Mouse (Mus musculus) intestine, embryonic 15.5 days (tissue): ENCODE measurements around the gene Serpine1. TPM values are rescaled to one million over a fixed set of nuclear protein-coding genes. Genes with fewer than 3 reads are reported as not detected.
"Not testable (repeated sequence)": the region's sequence is repeated elsewhere in the genome, so short reads cannot be mapped to it uniquely, and the experiment has no call there.

Experiments used
- ATAC-seq: fragments of 200-750 bp; cut with Nextera tagmentation; 2 replicates; pipeline ENCODE4 v1.8.0; 2017; ENCODE audit warnings: moderate TSS enrichment, moderate library complexity
- H3K27ac ChIP-seq: fragments of 300-500 bp; sonication (generic); 2 replicates; pipeline ENCODE4 v1.5.1; 2015; ENCODE audit warnings: mild to moderate bottlenecking, inconsistent platforms
- H3K27me3 ChIP-seq: fragments of 300-500 bp; sonication (generic); replicated peaks from 2 replicates; pipeline ENCODE4 v1.6.1; 2015; ENCODE audit warnings: inconsistent platforms
- H3K36me3 ChIP-seq: fragments of 300-500 bp; sonication (generic); 2 replicates; pipeline ENCODE4 v1.6.1; 2015; ENCODE audit warnings: inconsistent platforms
- H3K4me1 ChIP-seq: fragments of 300-500 bp; sonication (generic); replicated peaks from 2 replicates; pipeline ENCODE4 v1.6.1; 2015; ENCODE audit warnings: inconsistent platforms
- H3K4me2 ChIP-seq: fragments of 300-500 bp; sonication (generic); replicated peaks from 2 replicates; pipeline ENCODE4 v1.6.1; 2015; ENCODE audit warnings: mild to moderate bottlenecking, inconsistent platforms
- H3K4me3 ChIP-seq: fragments of 300-500 bp; sonication (generic); replicated peaks from 2 replicates; pipeline ENCODE4 v1.5.1; 2015; ENCODE audit warnings: inconsistent platforms
- H3K9ac ChIP-seq: fragments of 300-500 bp; sonication (generic); 2 replicates; pipeline ENCODE4 v1.6.1; 2015; ENCODE audit warnings: inconsistent platforms
- H3K9me3 ChIP-seq: fragments of 300-500 bp; sonication (generic); 2 replicates; pipeline ENCODE4 v1.6.1; 2016; ENCODE audit warnings: inconsistent platforms
- WGBS: fragments of 180-500 bp; shearing (Covaris S2); methylation state at CpG from one replicate; pipeline ENCODE4 v1.1.7; 2015; 5-methylcytosine and 5-hydroxymethylcytosine counted together
- polyA plus RNA-seq: library from polyadenylated mRNA; unstranded; fragments of >200 nt; fragmentation: Nextera tagmentation; extraction: Ambion mirVana; gene quantifications from 2 replicates; pipeline ENCODE4 v1.2.1, GENCODE M21; 2015

The Serpine1 gene
- 0.34 and 0.42 TPM in 2 replicates for polyA plus RNA-seq

DNA sequence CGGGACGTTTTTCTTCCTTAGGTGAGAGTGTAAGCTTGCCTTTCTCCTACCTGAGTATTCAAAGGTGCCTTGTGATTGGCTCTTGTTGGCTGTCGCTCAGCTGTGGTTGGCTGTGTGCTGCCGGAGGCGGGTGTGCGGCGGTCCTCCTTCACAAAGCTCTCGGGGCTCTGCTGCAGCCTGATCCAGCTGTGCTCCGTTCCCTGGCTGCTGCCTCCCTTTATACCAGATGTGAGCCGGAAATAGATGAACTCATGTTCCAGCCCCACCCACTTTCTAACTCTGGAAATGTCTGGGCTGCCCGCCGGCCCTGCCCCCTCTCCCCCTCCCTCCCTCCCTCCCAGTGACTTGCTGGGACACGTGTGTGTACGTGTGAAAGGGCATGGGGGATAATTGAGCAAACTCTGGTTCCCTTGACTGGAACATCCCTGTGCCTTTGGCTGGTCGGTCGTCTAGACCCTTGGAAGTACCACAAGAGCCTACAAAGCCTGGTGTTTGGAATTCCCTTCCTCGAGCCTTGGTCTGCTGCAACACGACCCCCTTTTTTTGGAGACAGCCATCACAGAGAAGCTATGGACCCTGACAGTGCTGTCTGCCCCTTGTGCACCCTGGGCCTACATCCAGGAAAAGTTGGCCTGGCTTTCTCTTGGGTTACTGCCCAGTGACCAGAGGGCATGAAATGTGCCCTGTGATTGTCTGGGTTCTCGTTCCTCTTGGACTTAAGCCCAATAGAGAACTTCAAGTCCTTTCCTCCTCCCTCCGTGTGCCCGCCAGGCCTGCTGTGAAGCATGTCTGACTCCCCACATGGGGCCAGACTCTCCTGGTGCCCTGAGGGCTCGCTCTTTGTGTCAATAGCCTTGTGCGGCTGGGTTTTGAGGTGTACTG lies at the start of gene Serpine1:
Gene Serpine1, minus strand, starts transcription at position 190 of the 882 bp plus-strand sequence.
- peak; percentile 94 for ATAC-seq
- Histone ChIP-seq H3K9ac (no peak within 1 kb of the TSS), H3K27ac (peak within 1 kb of the TSS; percentile 60), H3K4me3 (peak within 1 kb of the TSS; percentile 21), H3K27me3 (0 out of 2 replicates have a peak, but pooled peaks cover 3% of the 10 kb centered on the region), H3K9me3 (no peaks in the 10 kb centered on the region), H3K4me1 (peaks cover 29% of the 10 kb centered on the region), H3K4me2 (peak within 1 kb of the TSS; percentile 53), H3K36me3 (no peaks in the 10 kb centered on the region)
- 23% methylated on average over 23 of the region's 23 CpGs for WGBS

DNA sequence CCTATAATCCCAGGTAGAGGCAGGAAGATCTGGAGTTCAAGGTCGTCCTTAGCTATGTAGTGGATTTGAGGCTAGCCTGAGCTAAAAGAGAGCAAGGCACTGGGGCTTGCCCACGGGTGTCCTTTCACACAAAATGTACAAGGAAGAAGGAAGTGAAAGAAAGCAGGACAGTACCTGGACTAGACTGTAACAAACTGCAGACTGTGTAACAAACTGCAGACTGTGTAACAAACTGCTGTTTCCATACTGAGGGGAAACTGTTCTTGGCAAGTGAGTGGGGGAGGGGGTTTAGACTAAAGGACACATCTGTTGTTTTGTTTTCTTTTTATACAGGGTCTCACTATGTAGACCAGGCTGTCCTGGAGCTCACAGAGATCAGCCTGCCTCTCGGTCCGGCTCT lies 49.2 kb upstream of the Serpine1 start:
- H3K27me3 ChIP-seq = no peaks in the 10 kb centered on the region
- H3K9ac ChIP-seq = no peak overlapping the region
- H3K9me3 ChIP-seq = no peaks in the 10 kb centered on the region
- peaks cover 9% of the 10 kb centered on the region for H3K4me1 ChIP-seq
- no peak overlapping the region for H3K27ac ChIP-seq
- whole genome bisulfite sequencing = 74% methylated on average over 4 of the region's 4 CpGs
- H3K4me2 ChIP-seq = no peak overlapping the region
- ATAC-seq = no peak
- H3K36me3 ChIP-seq = no peaks in the 10 kb centered on the region
- no peak overlapping the region for H3K4me3 ChIP-seq

DNA sequence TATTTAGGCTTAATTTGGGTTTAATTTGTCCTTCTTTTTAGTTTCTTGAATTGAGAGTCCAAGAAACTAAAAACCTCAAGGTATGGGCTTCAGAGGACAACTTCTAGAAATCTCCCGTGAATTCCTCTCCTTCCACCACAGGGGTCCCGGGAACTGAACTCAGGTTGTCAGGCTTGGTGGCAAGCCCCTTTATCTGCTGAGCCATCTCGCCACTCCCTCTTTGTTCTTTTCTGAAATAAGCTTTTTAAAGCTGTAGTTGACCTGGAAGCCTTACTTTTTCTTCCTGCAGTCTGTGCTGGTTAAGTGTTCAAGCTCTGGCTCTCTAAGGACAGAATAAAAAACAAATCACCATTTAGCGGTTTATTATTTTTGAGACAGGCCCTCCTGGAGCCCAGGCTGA lies 46.8 kb upstream of the Serpine1 start:
- Histone ChIP-seq H3K9ac (no peak overlapping the region), H3K27ac (no peak overlapping the region), H3K9me3 (no peaks in the 10 kb centered on the region), H3K4me1 (peaks cover 17% of the 10 kb centered on the region), H3K36me3 (peaks cover 8% of the 10 kb centered on the region), H3K4me3 (no peak overlapping the region), H3K27me3 (no peaks in the 10 kb centered on the region), H3K4me2 (no peak overlapping the region)
- ATAC-seq = no peak
- 80% methylated on average over 4 of the region's 4 CpGs for WGBS

GRCm38 (mm10) chr5:137117994-137118393 lies 45.9 kb upstream of the Serpine1 start:
- H3K4me2 ChIP-seq, H3K27me3 ChIP-seq, H3K9ac ChIP-seq, H3K4me3 ChIP-seq, H3K9me3 ChIP-seq, H3K27ac ChIP-seq, ATAC-seq: not testable (repeated sequence)
- Histone ChIP-seq H3K4me1 (peaks cover 16% of the 10 kb centered on the region), H3K36me3 (peaks cover 17% of the 10 kb centered on the region)
- WGBS = 89% methylated on average over 3 of the region's 3 CpGs

- peak overlapping the region; percentile 67; the same call in 1 of the 2 replicates for H3K4me2 ChIP-seq
- H3K9ac ChIP-seq = no peak overlapping the region
- no peak for ATAC-seq
- H3K9me3 ChIP-seq = no peaks in the 10 kb centered on the region
- WGBS = 86% methylated on average over 2 of the region's 2 CpGs
- peaks cover 12% of the 10 kb centered on the region for H3K4me1 ChIP-seq
- no peak overlapping the region for H3K27ac ChIP-seq
- no peaks in the 10 kb centered on the region for H3K27me3 ChIP-seq
- peaks cover 23% of the 10 kb centered on the region for H3K36me3 ChIP-seq
- H3K4me3 ChIP-seq = no peak overlapping the region
Measured at GRCm38 (mm10) chr5:137116987-137117386, 44.9 kb upstream of the Serpine1 start.

DNA sequence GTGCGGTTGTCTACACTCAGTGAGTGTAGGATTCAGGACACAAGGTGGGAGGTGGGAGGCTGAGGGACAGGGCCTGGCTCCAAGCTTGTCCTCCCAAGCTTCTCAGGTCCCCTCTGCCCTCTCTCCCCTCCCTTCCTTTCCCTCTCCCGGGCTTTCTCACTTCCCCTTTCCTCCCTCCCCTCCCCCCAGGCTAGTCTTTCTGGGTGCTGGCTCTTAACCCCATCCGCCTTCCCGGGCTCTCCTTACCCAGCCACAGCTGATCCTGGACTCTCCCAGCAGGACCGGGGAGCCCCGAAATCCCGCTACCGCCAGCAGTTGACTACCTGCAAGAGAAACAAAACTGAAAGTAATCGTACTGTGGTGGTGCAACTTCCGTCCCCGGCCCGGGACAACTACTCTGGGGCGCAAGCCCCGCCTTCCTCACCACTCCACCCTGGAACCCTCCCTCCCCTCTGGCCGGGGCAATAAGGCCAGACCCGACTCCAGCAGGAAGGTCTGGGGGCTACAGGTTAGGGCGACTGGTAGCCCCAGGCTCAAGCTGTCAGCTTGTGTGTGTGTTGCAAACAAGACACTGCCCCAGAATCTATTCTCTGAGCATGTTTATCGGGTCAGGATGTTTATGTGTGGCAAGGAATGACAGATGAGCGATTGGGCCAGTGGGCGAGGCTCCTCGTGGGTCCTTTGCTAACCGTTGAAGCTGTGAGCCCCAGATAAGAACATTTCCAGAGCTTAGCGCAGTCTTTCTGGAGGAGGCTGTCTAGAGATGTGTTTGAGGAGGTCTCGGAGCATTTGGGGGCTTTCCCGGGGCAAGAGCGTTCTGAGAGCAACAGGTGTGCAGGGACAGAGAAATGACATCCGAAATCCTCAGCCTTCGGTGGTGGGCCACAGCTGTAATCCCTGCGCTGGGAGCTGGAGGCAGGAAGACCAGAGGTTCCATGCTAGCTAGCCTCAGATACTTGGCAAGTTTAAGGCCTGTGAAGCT lies 44.1 kb upstream of the Serpine1 start, which contains the start of gene Trim56:
Gene Trim56, minus strand, starts transcription at position 344 of the 982 bp plus-strand sequence.
- H3K36me3 ChIP-seq = peaks cover 23% of the 10 kb centered on the region
- peak within 1 kb of the TSS; percentile 67 for H3K4me2 ChIP-seq
- H3K27ac ChIP-seq = peak within 1 kb of the TSS; percentile 59; the same call in 1 of the 2 replicates
- H3K4me1 ChIP-seq = peaks cover 12% of the 10 kb centered on the region
- WGBS = 6% methylated on average over 29 of the region's 29 CpGs
- peak within 1 kb of the TSS; percentile 60 for H3K9ac ChIP-seq
- H3K9me3 ChIP-seq = no peaks in the 10 kb centered on the region
- ATAC-seq = peak; percentile 92
- no peaks in the 10 kb centered on the region for H3K27me3 ChIP-seq
- peak within 1 kb of the TSS; percentile 60 for H3K4me3 ChIP-seq

- H3K27me3 ChIP-seq = no peaks in the 10 kb centered on the region
- peak overlapping the region; percentile 67 for H3K4me2 ChIP-seq
- no peak overlapping the region for H3K27ac ChIP-seq
- no peak for ATAC-seq
- peaks cover 26% of the 10 kb centered on the region for H3K36me3 ChIP-seq
- no peaks in the 10 kb centered on the region for H3K9me3 ChIP-seq
- H3K9ac ChIP-seq = peak overlapping the region; percentile 60
- peaks cover 15% of the 10 kb centered on the region for H3K4me1 ChIP-seq
- peak overlapping the region; percentile 60 for H3K4me3 ChIP-seq
- WGBS = 75% methylated on average over 9 of the region's 9 CpGs
Measured at GRCm38 (mm10) chr5:137114891-137115561, 43.0 kb upstream of the Serpine1 start.

GRCm38 (mm10) chr5:137111542-137112408 lies 39.7 kb upstream of the Serpine1 start:
- Histone ChIP-seq H3K4me2 (no peak overlapping the region), H3K36me3 (peaks cover 26% of the 10 kb centered on the region), H3K9ac (no peak overlapping the region), H3K27me3 (no peaks in the 10 kb centered on the region), H3K4me1 (peaks cover 18% of the 10 kb centered on the region), H3K27ac (no peak overlapping the region), H3K9me3 (no peaks in the 10 kb centered on the region), H3K4me3 (no peak overlapping the region)
- WGBS = 89% methylated on average over 5 of the region's 5 CpGs
- ATAC-seq = no peak

- Histone ChIP-seq H3K36me3 (peaks cover 26% of the 10 kb centered on the region), H3K4me1 (peaks cover 14% of the 10 kb centered on the region), H3K9me3 (no peaks in the 10 kb centered on the region), H3K4me2 (no peak overlapping the region), H3K9ac (no peak overlapping the region), H3K27me3 (no peaks in the 10 kb centered on the region), H3K4me3 (no peak overlapping the region), H3K27ac (no peak overlapping the region)
- 90% methylated on average over 12 of the region's 12 CpGs for WGBS
- ATAC-seq = no peak
Measured at GRCm38 (mm10) chr5:137110863-137111262, 38.8 kb upstream of the Serpine1 start.

- H3K4me1 ChIP-seq = peaks cover 12% of the 10 kb centered on the region
- H3K4me3 ChIP-seq = no peak overlapping the region
- H3K36me3 ChIP-seq = peaks cover 26% of the 10 kb centered on the region
- H3K27ac ChIP-seq = no peak overlapping the region
- no peak overlapping the region for H3K9ac ChIP-seq
- ATAC-seq = no peak; the same call in 1 of the 2 replicates
- no peak overlapping the region for H3K4me2 ChIP-seq
- no peaks in the 10 kb centered on the region for H3K9me3 ChIP-seq
- 54% methylated on average over 25 of the region's 25 CpGs for WGBS
- H3K27me3 ChIP-seq = no peaks in the 10 kb centered on the region
Measured at GRCm38 (mm10) chr5:137109941-137110593, 38.0 kb upstream of the Serpine1 start.
